Mouse (Mus musculus): ENCODE data around the gene Ipo13. TPM values are rescaled to one million over a fixed set of nuclear protein-coding genes. Genes with fewer than 3 reads are reported as not detected.

Ipo13 gene
- total and polyA plus RNA-seq, 2 experiments from 2014 or later = 23.5 to 31.8 TPM

- Histone ChIP-seq H3K4me1 (ENCODE audit: control insufficient read depth, insufficient read depth) (peaks cover 4% of the 10 kb centered on the region; the same call in 1 of the 2 replicates), H3K9ac (replicated peaks; ENCODE audit: low read depth, low read length) (no peak overlapping the region), H3K4me3 (ENCODE audit: low read depth, low read length) (no peak overlapping the region), H3K4me2 (ENCODE audit: low read depth, low read length) (no peak overlapping the region), H3K36me3 (replicated peaks; ENCODE audit: control insufficient read depth, insufficient read depth, low read length) (peaks cover 4% of the 10 kb centered on the region), H3K9me3 (replicated peaks; ENCODE audit: control insufficient read depth, low read length) (no peaks in the 10 kb centered on the region), H3K27me3 (ENCODE audit: control insufficient read depth, insufficient read depth, low read length) (peaks cover 8% of the 10 kb centered on the region; the same call in 1 of the 2 replicates), H3K27ac (ENCODE audit: low read depth) (no peak overlapping the region)
- 50% methylated on average over 7 of the region's 7 CpGs for WGBS
- DNase-seq (ENCODE audit: low spot score) (no peak), ATAC-seq (ENCODE audit: insufficient read depth, low read depth) (no peak)
- TF ChIP-seq CTCF (IDR thresholded peaks at IDR 0.05; ENCODE audit: low read depth) = no peak
- TF ChIP-seq EP300 (IDR thresholded peaks at IDR 0.05; ENCODE audit: low read depth) = no peak
Observed at GRCm38 (mm10) chr4:117871787-117872186, 43.0 kb downstream of the Ipo13 start.

- H3K4me2 ChIP-seq (ENCODE audit: low read depth, low read length) = no peak overlapping the region
- WGBS = 48% methylated on average over 1 of the region's 1 CpGs
- no peaks in the 10 kb centered on the region for H3K9me3 ChIP-seq (replicated peaks; ENCODE audit: control insufficient read depth, low read length)
- TF ChIP-seq CTCF (IDR thresholded peaks at IDR 0.05; ENCODE audit: low read depth) = no peak
- no peak for TF ChIP-seq EP300 (IDR thresholded peaks at IDR 0.05; ENCODE audit: low read depth)
- no peak for DNase-seq (ENCODE audit: low spot score)
- H3K27me3 ChIP-seq (ENCODE audit: control insufficient read depth, insufficient read depth, low read length) = peaks cover 8% of the 10 kb centered on the region; the same call in 1 of the 2 replicates
- H3K4me3 ChIP-seq (ENCODE audit: low read depth, low read length) = no peak overlapping the region
- no peak overlapping the region for H3K27ac ChIP-seq (ENCODE audit: low read depth)
- no peak for ATAC-seq (ENCODE audit: insufficient read depth, low read depth)
- H3K4me1 ChIP-seq (ENCODE audit: control insufficient read depth, insufficient read depth) = peaks cover 4% of the 10 kb centered on the region; the same call in 1 of the 2 replicates
- no peaks in the 10 kb centered on the region for H3K36me3 ChIP-seq (replicated peaks; ENCODE audit: control insufficient read depth, insufficient read depth, low read length)
- H3K9ac ChIP-seq (replicated peaks; ENCODE audit: low read depth, low read length) = no peak overlapping the region
Observed at GRCm38 (mm10) chr4:117870437-117870836, 44.4 kb downstream of the Ipo13 start.

GRCm38 (mm10) chr4:117869317-117869716, 45.5 kb downstream of the Ipo13 start:
- Histone ChIP-seq H3K9me3 (replicated peaks; ENCODE audit: control insufficient read depth, low read length) (no peaks in the 10 kb centered on the region), H3K9ac (replicated peaks; ENCODE audit: low read depth, low read length) (no peak overlapping the region), H3K4me3 (ENCODE audit: low read depth, low read length) (no peak overlapping the region), H3K27me3 (ENCODE audit: control insufficient read depth, insufficient read depth, low read length) (peaks cover 8% of the 10 kb centered on the region; the same call in 1 of the 2 replicates), H3K36me3 (replicated peaks; ENCODE audit: control insufficient read depth, insufficient read depth, low read length) (no peaks in the 10 kb centered on the region), H3K4me2 (ENCODE audit: low read depth, low read length) (no peak overlapping the region), H3K27ac (ENCODE audit: low read depth) (no peak overlapping the region), H3K4me1 (ENCODE audit: control insufficient read depth, insufficient read depth) (peaks cover 4% of the 10 kb centered on the region; the same call in 1 of the 2 replicates)
- TF ChIP-seq EP300 (IDR thresholded peaks at IDR 0.05; ENCODE audit: low read depth) (no peak), CTCF (IDR thresholded peaks at IDR 0.05; ENCODE audit: low read depth) (no peak)
- WGBS = 66% methylated on average over 9 of the region's 9 CpGs
- ATAC-seq (ENCODE audit: insufficient read depth, low read depth) (no peak), DNase-seq (ENCODE audit: low spot score) (no peak)

GRCm38 (mm10) chr4:117867823-117868222, 47.0 kb downstream of the Ipo13 start:
- no peak overlapping the region for H3K4me3 ChIP-seq (ENCODE audit: low read depth, low read length)

GRCm38 (mm10) chr4:117867000-117867399, 47.8 kb downstream of the Ipo13 start:
- WGBS = 72% methylated on average over 6 of the region's 6 CpGs
- no peaks in the 10 kb centered on the region for H3K9me3 ChIP-seq (replicated peaks; ENCODE audit: control insufficient read depth, low read length)
- ATAC-seq (ENCODE audit: insufficient read depth, low read depth) = no peak

More at GRCm38 (mm10) chr4:117867823-117868222, 47.0 kb downstream of the Ipo13 start:
- TF ChIP-seq CTCF (IDR thresholded peaks at IDR 0.05; ENCODE audit: low read depth) (peak; percentile 77), EP300 (IDR thresholded peaks at IDR 0.05; ENCODE audit: low read depth) (no peak)
- Histone ChIP-seq H3K4me1 (ENCODE audit: control insufficient read depth, insufficient read depth) (peaks cover 4% of the 10 kb centered on the region; the same call in 1 of the 2 replicates), H3K27me3 (ENCODE audit: control insufficient read depth, insufficient read depth, low read length) (peaks cover 8% of the 10 kb centered on the region; the same call in 1 of the 2 replicates), H3K9ac (replicated peaks; ENCODE audit: low read depth, low read length) (no peak overlapping the region), H3K9me3 (replicated peaks; ENCODE audit: control insufficient read depth, low read length) (no peaks in the 10 kb centered on the region), H3K36me3 (replicated peaks; ENCODE audit: control insufficient read depth, insufficient read depth, low read length) (no peaks in the 10 kb centered on the region), H3K27ac (ENCODE audit: low read depth) (no peak overlapping the region), H3K4me2 (ENCODE audit: low read depth, low read length) (no peak overlapping the region)
- DNase-seq (ENCODE audit: low spot score) (peak; percentile 34), ATAC-seq (ENCODE audit: insufficient read depth, low read depth) (no peak)
- 17% methylated on average over 24 of the region's 24 CpGs for WGBS

GRCm38 (mm10) chr4:117866083-117866482, 48.7 kb downstream of the Ipo13 start:
- Histone ChIP-seq H3K4me2 (ENCODE audit: low read depth, low read length) (no peak overlapping the region), H3K27me3 (ENCODE audit: control insufficient read depth, insufficient read depth, low read length) (peaks cover 8% of the 10 kb centered on the region; the same call in 1 of the 2 replicates), H3K36me3 (replicated peaks; ENCODE audit: control insufficient read depth, insufficient read depth, low read length) (no peaks in the 10 kb centered on the region), H3K9ac (replicated peaks; ENCODE audit: low read depth, low read length) (no peak overlapping the region), H3K27ac (ENCODE audit: low read depth) (no peak overlapping the region), H3K4me1 (ENCODE audit: control insufficient read depth, insufficient read depth) (no peaks in the 10 kb centered on the region), H3K4me3 (ENCODE audit: low read depth, low read length) (no peak overlapping the region), H3K9me3 (replicated peaks; ENCODE audit: control insufficient read depth, low read length) (no peaks in the 10 kb centered on the region)
- DNase-seq (ENCODE audit: low spot score) (peak; percentile 76), ATAC-seq (ENCODE audit: insufficient read depth, low read depth) (peak; percentile 84)
- WGBS = 25% methylated on average over 9 of the region's 9 CpGs
- TF ChIP-seq CTCF (IDR thresholded peaks at IDR 0.05; ENCODE audit: low read depth) = no peak
- TF ChIP-seq EP300 (IDR thresholded peaks at IDR 0.05; ENCODE audit: low read depth) = no peak

More at GRCm38 (mm10) chr4:117867000-117867399, 47.8 kb downstream of the Ipo13 start:
- TF ChIP-seq CTCF (IDR thresholded peaks at IDR 0.05; ENCODE audit: low read depth) = no peak
- TF ChIP-seq EP300 (IDR thresholded peaks at IDR 0.05; ENCODE audit: low read depth) = no peak
- Histone ChIP-seq H3K4me3 (ENCODE audit: low read depth, low read length) (no peak overlapping the region), H3K27me3 (ENCODE audit: control insufficient read depth, insufficient read depth, low read length) (peaks cover 8% of the 10 kb centered on the region; the same call in 1 of the 2 replicates), H3K4me1 (ENCODE audit: control insufficient read depth, insufficient read depth) (no peaks in the 10 kb centered on the region), H3K27ac (ENCODE audit: low read depth) (no peak overlapping the region), H3K4me2 (ENCODE audit: low read depth, low read length) (no peak overlapping the region), H3K9ac (replicated peaks; ENCODE audit: low read depth, low read length) (no peak overlapping the region), H3K36me3 (replicated peaks; ENCODE audit: control insufficient read depth, insufficient read depth, low read length) (no peaks in the 10 kb centered on the region)
- DNase-seq (ENCODE audit: low spot score) = no peak

Data from heart, postnatal 0 days (tissue).